Mouse (Mus musculus): ENCODE measurements around the gene Zc3h10.
"Not testable (repeated sequence)": the region's sequence is repeated elsewhere in the genome, so short reads cannot be mapped to it uniquely, and the experiment has no call there.

Gene Zc3h10

GRCm38 (mm10) chr10:128497134-128497737, 50.3 kb downstream of the Zc3h10 start:
- DNase-seq (ENCODE audit: extremely low spot score) = no peak

- DNase-seq (ENCODE audit: extremely low spot score) = no peak
These were observed 51.0 kb downstream of the Zc3h10 start for GRCm38 (mm10) chr10:128496509-128497077.

GRCm38 (mm10) chr10:128495903-128496302, 51.7 kb downstream of the Zc3h10 start:
- no peak for DNase-seq (ENCODE audit: extremely low spot score)

GRCm38 (mm10) chr10:128495270-128495669, 52.3 kb downstream of the Zc3h10 start:
- DNase-seq (ENCODE audit: extremely low spot score) = no peak

- DNase-seq (ENCODE audit: extremely low spot score) = no peak
These were observed 52.8 kb downstream of the Zc3h10 start for GRCm38 (mm10) chr10:128494667-128495245.

GRCm38 (mm10) chr10:128493695-128494666, 53.6 kb downstream of the Zc3h10 start, which contains the start of gene Myl6:
TSS of gene Myl6 (minus strand) at chr10:128494145.
- peak; percentile 97 for DNase-seq (ENCODE audit: extremely low spot score)

- no peak for DNase-seq (ENCODE audit: extremely low spot score)
These were observed 54.3 kb downstream of the Zc3h10 start for GRCm38 (mm10) chr10:128493319-128493694.

- peak; percentile 61 for DNase-seq (ENCODE audit: extremely low spot score)
These were observed 54.8 kb downstream of the Zc3h10 start for GRCm38 (mm10) chr10:128492633-128493311.

- DNase-seq (ENCODE audit: extremely low spot score) = not testable (repeated sequence)
These were observed 55.5 kb downstream of the Zc3h10 start for GRCm38 (mm10) chr10:128492051-128492450.
